Mouse (Mus musculus) MEL (cell line): Measurements from ENCODE around the gene Gm21970.

Experiments
- CTCF ChIP-seq, 3 experiments: IDR thresholded peaks in 2 of 3; conservative IDR thresholded peaks in 1 of 3; 2 replicates each; pipeline ENCODE4 v1.5.1; 2011 to 2012; ENCODE audit warnings: low read length in 3 of 3, low read depth in 2 of 3, mild to moderate bottlenecking in 2 of 3, improper control_type of control experiment in 1 of 3, inconsistent platforms in 1 of 3, mixed read lengths in 1 of 3, moderate library complexity in 1 of 3; ENCODE audit not compliant: control insufficient read depth in 1 of 3, insufficient read depth in 1 of 3, poor library complexity in 1 of 3, severe bottlenecking in 1 of 3
- E2F4 ChIP-seq: IDR thresholded peaks from 2 replicates; pipeline ENCODE4 v1.6.1; 2011; ENCODE audit warnings: low read depth, low read length, improper control_type of control experiment, borderline replicate concordance
- ELF1 ChIP-seq: IDR thresholded peaks from 2 replicates; pipeline ENCODE4 v1.6.1; 2014; ENCODE audit warnings: low read depth, mild to moderate bottlenecking, inconsistent platforms, low read length, improper control_type of control experiment, moderate library complexity
- EP300 ChIP-seq, 2 experiments: IDR thresholded peaks; 2 replicates each; pipeline ENCODE4 v1.6.1; 2011; ENCODE audit warnings: improper control_type of control experiment in 2 of 2, low read length in 2 of 2, low read depth in 1 of 2, mild to moderate bottlenecking in 1 of 2
- GATA1 ChIP-seq: IDR thresholded peaks from 2 replicates; pipeline ENCODE4 v1.6.1; 2011; ENCODE audit warnings: low read depth, low read length, improper control_type of control experiment
- MAFK ChIP-seq: IDR thresholded peaks from 2 replicates; pipeline ENCODE4 v1.6.1; 2011; ENCODE audit warnings: low read depth, mild to moderate bottlenecking, low read length, improper control_type of control experiment, borderline replicate concordance
- MAX ChIP-seq: IDR thresholded peaks from 2 replicates; pipeline ENCODE4 v1.6.1; 2011; ENCODE audit warnings: low read length, improper control_type of control experiment
- POLR2A ChIP-seq, 2 experiments: IDR thresholded peaks; 2 replicates each; pipeline ENCODE4 v1.6.1; 2011 to 2012; ENCODE audit warnings: low read length in 2 of 2, mild to moderate bottlenecking in 2 of 2, control low read depth in 1 of 2, improper control_type of control experiment in 1 of 2, low read depth in 1 of 2, moderate library complexity in 1 of 2; ENCODE audit not compliant: control insufficient read depth in 1 of 2, insufficient read depth in 1 of 2, poor library complexity in 1 of 2
- POLR2AphosphoS2 ChIP-seq: IDR thresholded peaks from 2 replicates; pipeline ENCODE4 v1.6.1; 2011; ENCODE audit warnings: low read length, improper control_type of control experiment
- POLR2AphosphoS5 ChIP-seq: IDR thresholded peaks from 2 replicates; pipeline ENCODE4 v1.6.1; 2012; ENCODE audit warnings: low read depth, borderline replicate concordance, mild to moderate bottlenecking, inconsistent platforms, low read length, moderate library complexity, mixed read lengths
- TAL1 ChIP-seq: IDR thresholded peaks from 2 replicates; pipeline ENCODE4 v1.6.1; 2012; ENCODE audit warnings: mild to moderate bottlenecking, inconsistent platforms, low read length, moderate library complexity, mixed read lengths
- TBP ChIP-seq: IDR thresholded peaks from 2 replicates; pipeline ENCODE4 v1.8.0; 2011; ENCODE audit warnings: low read depth, low read length, improper control_type of control experiment
- ZC3H11A ChIP-seq: IDR thresholded peaks from 2 replicates; pipeline ENCODE4 v1.6.1; 2012; ENCODE audit warnings: low read depth, mild to moderate bottlenecking, inconsistent platforms, low read length, improper control_type of control experiment
- ZNF384 ChIP-seq: IDR thresholded peaks from 2 replicates; pipeline ENCODE4 v1.6.1; 2012; ENCODE audit warnings: low read depth, mild to moderate bottlenecking, inconsistent platforms, low read length, improper control_type of control experiment

- TF ChIP-seq ZC3H11A (no peak), ELF1 (peak; percentile 87), MAX (no peak), CTCF (IDR thresholded peaks at IDR 0.05 in 2 of 3, conservative IDR thresholded peaks at IDR 0.05 in 1 of 3; ENCODE audit: control insufficient read depth in 1 of 3, insufficient read depth in 1 of 3, low read depth in 2 of 3, low read length in 3 of 3, poor library complexity in 1 of 3, severe bottlenecking in 1 of 3) (no peak), GATA1 (no peak), POLR2AphosphoS5 (0 out of 2 replicates have a peak, but pooled peaks have one; percentile 14), TAL1 (no peak), POLR2A (IDR thresholded peaks at IDR 0.05; ENCODE audit: control insufficient read depth in 1 of 2, insufficient read depth in 1 of 2, low read depth in 1 of 2, low read length in 2 of 2, poor library complexity in 1 of 2) (peak; percentile 65 to 99), TBP (peak; percentile 95), E2F4 (no peak), POLR2AphosphoS2 (peak; percentile 96), MAFK (no peak), EP300 (IDR thresholded peaks at IDR 0.05; ENCODE audit: low read depth in 1 of 2, low read length in 2 of 2) (peak in 1 of 2 experiments; percentile 28; a peak in 1 of 4 replicates), ZNF384 (peak; percentile 73)
Measured at GRCm38 (mm10) chr16:91464594-91465504, 73.3 kb downstream of the Gm21970 start.
